Mouse (Mus musculus): ENCODE measurements around the gene Ankrd23.

DNA sequence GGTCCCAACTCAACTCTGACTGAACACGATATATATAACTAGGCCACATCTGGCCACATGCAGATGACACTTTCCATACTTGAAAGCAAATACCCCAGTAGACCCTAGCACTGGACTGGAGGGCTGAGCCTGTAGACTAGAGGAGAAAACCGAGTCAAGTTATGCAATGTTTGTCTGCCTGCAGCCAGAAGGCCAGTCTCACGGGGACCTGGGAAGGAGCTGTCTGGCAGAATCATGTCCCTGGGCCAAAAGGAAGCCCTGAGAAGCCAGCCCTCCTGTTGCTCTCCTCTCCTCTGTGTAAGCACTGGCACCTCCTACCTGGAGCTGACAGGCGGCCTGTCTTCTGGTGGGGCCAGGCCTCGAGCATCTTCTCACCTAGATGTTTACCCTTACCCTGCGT lies 38.7 kb upstream of the Ankrd23 start:
- TF ChIP-seq CTCF (IDR thresholded peaks at IDR 0.05; ENCODE audit: low read depth, low read length), result no peak
- no peak for TF ChIP-seq POLR2A (IDR thresholded peaks at IDR 0.05; ENCODE audit: borderline replicate concordance, low read depth, low read length)
